Mouse (Mus musculus): ENCODE data around the gene Traf3ip2.

- TF ChIP-seq CTCF (IDR thresholded peaks at IDR 0.05; ENCODE audit: low read depth, low read length) (no peak), POLR2A (IDR thresholded peaks at IDR 0.05; ENCODE audit: extremely low read depth, insufficient read depth, low read length) (no peak)
These were observed 18.0 kb upstream of the Traf3ip2 start for GRCm38 (mm10) chr10:39594716-39595115.
